Mouse (Mus musculus): ENCODE data around the gene Cdc42bpg. TPM values are rescaled to one million over a fixed set of nuclear protein-coding genes. Genes with fewer than 3 reads are reported as not detected.

Cdc42bpg gene
- polyA plus RNA-seq (2012; ENCODE audit: insufficient read depth, insufficient read length, missing spikeins), result 2.5 and 2.8 TPM in 2 replicates

GRCm38 (mm10) chr19:6306137-6306551 is at the start of gene Cdc42bpg:
Cdc42bpg (plus strand) TSS chr19:6306456.
- Histone ChIP-seq H3K4me1 (ENCODE audit: control insufficient read depth, insufficient read depth, insufficient read length, low read length) (peaks cover 29% of the 10 kb centered on the region), H3K4me3 (ENCODE audit: insufficient read depth, low read depth, low read length) (peak within 1 kb of the TSS; percentile 73)

GRCm38 (mm10) chr19:6260428-6260827 is 45.8 kb upstream of the Cdc42bpg start:
- Histone ChIP-seq H3K27ac (replicated peaks; ENCODE audit: low read depth, low read length) (no peak overlapping the region), H3K4me1 (ENCODE audit: control insufficient read depth, insufficient read depth, insufficient read length, low read length) (no peaks in the 10 kb centered on the region), H3K4me3 (ENCODE audit: insufficient read depth, low read depth, low read length) (no peak overlapping the region)

More at GRCm38 (mm10) chr19:6306137-6306551, at the start of gene Cdc42bpg:
- H3K27ac ChIP-seq (replicated peaks; ENCODE audit: low read depth, low read length), result peak within 1 kb of the TSS; percentile 78

- no peak overlapping the region for H3K27ac ChIP-seq (replicated peaks; ENCODE audit: low read depth, low read length)
- H3K4me1 ChIP-seq (ENCODE audit: control insufficient read depth, insufficient read depth, insufficient read length, low read length), result no peaks in the 10 kb centered on the region
- no peak overlapping the region for H3K4me3 ChIP-seq (ENCODE audit: insufficient read depth, low read depth, low read length)
These were observed 45.3 kb upstream of the Cdc42bpg start for GRCm38 (mm10) chr19:6260946-6261345.

GRCm38 (mm10) chr19:6261379-6261778 is 44.9 kb upstream of the Cdc42bpg start:
- H3K27ac ChIP-seq (replicated peaks; ENCODE audit: low read depth, low read length), result no peak overlapping the region
- no peaks in the 10 kb centered on the region for H3K4me1 ChIP-seq (ENCODE audit: control insufficient read depth, insufficient read depth, insufficient read length, low read length)
- H3K4me3 ChIP-seq (ENCODE audit: insufficient read depth, low read depth, low read length), result no peak overlapping the region

GRCm38 (mm10) chr19:6262222-6262621 is 44.0 kb upstream of the Cdc42bpg start:
- no peak overlapping the region for H3K4me3 ChIP-seq (ENCODE audit: insufficient read depth, low read depth, low read length)
- H3K4me1 ChIP-seq (ENCODE audit: control insufficient read depth, insufficient read depth, insufficient read length, low read length), result no peaks in the 10 kb centered on the region
- H3K27ac ChIP-seq (replicated peaks; ENCODE audit: low read depth, low read length), result no peak overlapping the region

- Histone ChIP-seq H3K27ac (replicated peaks; ENCODE audit: low read depth, low read length) (no peak overlapping the region), H3K4me1 (ENCODE audit: control insufficient read depth, insufficient read depth, insufficient read length, low read length) (no peaks in the 10 kb centered on the region), H3K4me3 (ENCODE audit: insufficient read depth, low read depth, low read length) (no peak overlapping the region)
These were observed 43.3 kb upstream of the Cdc42bpg start for GRCm38 (mm10) chr19:6262839-6263433.

GRCm38 (mm10) chr19:6264200-6264599 is 42.1 kb upstream of the Cdc42bpg start:
- Histone ChIP-seq H3K4me1 (ENCODE audit: control insufficient read depth, insufficient read depth, insufficient read length, low read length) (no peaks in the 10 kb centered on the region; the same call in 1 of the 2 replicates), H3K4me3 (ENCODE audit: insufficient read depth, low read depth, low read length) (no peak overlapping the region), H3K27ac (replicated peaks; ENCODE audit: low read depth, low read length) (no peak overlapping the region)

- Histone ChIP-seq H3K4me3 (ENCODE audit: insufficient read depth, low read depth, low read length) (no peak overlapping the region), H3K27ac (replicated peaks; ENCODE audit: low read depth, low read length) (no peak overlapping the region), H3K4me1 (ENCODE audit: control insufficient read depth, insufficient read depth, insufficient read length, low read length) (no peaks in the 10 kb centered on the region; the same call in 1 of the 2 replicates)
These were observed 41.3 kb upstream of the Cdc42bpg start for GRCm38 (mm10) chr19:6264945-6265344.

- no peak overlapping the region for H3K27ac ChIP-seq (replicated peaks; ENCODE audit: low read depth, low read length)
- H3K4me3 ChIP-seq (ENCODE audit: insufficient read depth, low read depth, low read length), result no peak overlapping the region
- no peaks in the 10 kb centered on the region; the same call in 1 of the 2 replicates for H3K4me1 ChIP-seq (ENCODE audit: control insufficient read depth, insufficient read depth, insufficient read length, low read length)
These were observed 40.5 kb upstream of the Cdc42bpg start for GRCm38 (mm10) chr19:6265727-6266182.

GRCm38 (mm10) chr19:6267306-6268169 is 38.7 kb upstream of the Cdc42bpg start:
- no peak overlapping the region for H3K4me3 ChIP-seq (ENCODE audit: insufficient read depth, low read depth, low read length)
- H3K4me1 ChIP-seq (ENCODE audit: control insufficient read depth, insufficient read depth, insufficient read length, low read length), result no peaks in the 10 kb centered on the region; the same call in 1 of the 2 replicates
- peak overlapping the region; percentile 11 for H3K27ac ChIP-seq (replicated peaks; ENCODE audit: low read depth, low read length)

GRCm38 (mm10) chr19:6268170-6268528 is 38.1 kb upstream of the Cdc42bpg start:
- H3K4me1 ChIP-seq (ENCODE audit: control insufficient read depth, insufficient read depth, insufficient read length, low read length), result no peaks in the 10 kb centered on the region; the same call in 1 of the 2 replicates
- H3K27ac ChIP-seq (replicated peaks; ENCODE audit: low read depth, low read length), result peak overlapping the region; percentile 89
- H3K4me3 ChIP-seq (ENCODE audit: insufficient read depth, low read depth, low read length), result no peak overlapping the region

- Histone ChIP-seq H3K27ac (replicated peaks; ENCODE audit: low read depth, low read length) (peak overlapping the region; percentile 89), H3K4me3 (ENCODE audit: insufficient read depth, low read depth, low read length) (no peak overlapping the region), H3K4me1 (ENCODE audit: control insufficient read depth, insufficient read depth, insufficient read length, low read length) (no peaks in the 10 kb centered on the region; the same call in 1 of the 2 replicates)
These were observed 37.6 kb upstream of the Cdc42bpg start for GRCm38 (mm10) chr19:6268670-6269132.

GRCm38 (mm10) chr19:6269798-6270475 is 36.3 kb upstream of the Cdc42bpg start:
- Histone ChIP-seq H3K4me3 (ENCODE audit: insufficient read depth, low read depth, low read length) (no peak overlapping the region), H3K27ac (replicated peaks; ENCODE audit: low read depth, low read length) (peak overlapping the region; percentile 59), H3K4me1 (ENCODE audit: control insufficient read depth, insufficient read depth, insufficient read length, low read length) (no peaks in the 10 kb centered on the region; the same call in 1 of the 2 replicates)

- H3K4me1 ChIP-seq (ENCODE audit: control insufficient read depth, insufficient read depth, insufficient read length, low read length), result peaks cover 5% of the 10 kb centered on the region; the same call in 1 of the 2 replicates
- H3K4me3 ChIP-seq (ENCODE audit: insufficient read depth, low read depth, low read length), result no peak overlapping the region
- no peak overlapping the region for H3K27ac ChIP-seq (replicated peaks; ENCODE audit: low read depth, low read length)
These were observed 35.6 kb upstream of the Cdc42bpg start for GRCm38 (mm10) chr19:6270661-6271060.

- no peak overlapping the region for H3K4me3 ChIP-seq (ENCODE audit: insufficient read depth, low read depth, low read length)
- no peak overlapping the region for H3K27ac ChIP-seq (replicated peaks; ENCODE audit: low read depth, low read length)
- H3K4me1 ChIP-seq (ENCODE audit: control insufficient read depth, insufficient read depth, insufficient read length, low read length), result peaks cover 7% of the 10 kb centered on the region; the same call in 1 of the 2 replicates
These were observed 35.0 kb upstream of the Cdc42bpg start for GRCm38 (mm10) chr19:6271206-6271605.

All from brown adipose tissue, adult 24 weeks (tissue).